Mouse (Mus musculus): ENCODE measurements around the gene Gm11555. TPM values are rescaled to one million over a fixed set of nuclear protein-coding genes. Genes with fewer than 3 reads are reported as not detected.
"Not testable (repeated sequence)": the region's sequence is repeated elsewhere in the genome, so short reads cannot be mapped to it uniquely, and the experiment has no call there.

Gene Gm11555
- polyA plus RNA-seq, 1 experiment from 2014 or later = not detected

DNA sequence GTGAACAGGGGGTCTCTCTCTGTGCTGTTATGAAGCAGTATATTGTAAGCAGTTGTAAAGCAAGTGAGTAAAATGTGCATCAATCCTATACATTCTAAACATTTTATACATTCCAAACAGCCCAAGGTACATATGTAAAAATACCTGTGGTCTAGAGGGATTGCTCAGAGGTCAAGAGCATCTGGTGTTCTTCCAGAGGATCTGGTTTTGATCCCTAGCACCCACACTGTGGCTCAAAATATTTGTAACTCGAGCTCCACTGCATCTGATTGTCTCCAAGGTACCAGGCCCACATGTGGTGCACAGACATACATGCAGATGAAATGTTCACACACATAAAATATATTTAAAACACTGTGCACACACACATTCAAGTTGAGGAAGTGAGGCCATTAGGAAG, 9.1 kb downstream of the Gm11555 start:
- no peak overlapping the region for H3K9ac ChIP-seq
- no peak overlapping the region for H3K27ac ChIP-seq
- H3K4me3 ChIP-seq = no peak overlapping the region
- H3K4me2 ChIP-seq = no peak overlapping the region
- 15% methylated on average over 1 of the region's 1 CpGs for WGBS
- no peaks in the 10 kb centered on the region for H3K27me3 ChIP-seq
- H3K36me3 ChIP-seq = no peaks in the 10 kb centered on the region
- ATAC-seq (ENCODE audit: insufficient number of reproducible peaks, insufficient read depth, low FRiP score, low TSS enrichment, low read depth) = no peak
- H3K4me1 ChIP-seq = peaks cover 4% of the 10 kb centered on the region; the same call in 1 of the 2 replicates
- no peaks in the 10 kb centered on the region for H3K9me3 ChIP-seq

DNA sequence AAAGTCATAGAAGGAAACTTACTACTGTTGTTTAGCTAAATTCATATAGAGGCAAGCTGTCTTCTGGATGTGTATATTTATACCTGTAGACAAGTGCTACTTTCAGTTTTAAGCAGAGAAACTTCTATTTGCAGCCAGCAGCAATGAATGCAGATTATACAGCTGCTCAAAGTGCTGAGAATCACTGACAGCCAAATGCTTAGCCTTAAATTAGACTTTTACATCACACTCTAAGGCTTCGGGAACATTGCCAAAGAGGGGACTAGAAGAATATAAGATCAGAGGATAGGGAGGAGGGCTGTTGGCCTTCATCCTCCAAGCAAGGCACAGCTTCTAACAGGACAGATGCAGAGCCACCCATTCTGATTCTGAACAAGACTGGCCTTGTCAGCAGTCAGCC, 12.9 kb downstream of the Gm11555 start:
- peaks cover 4% of the 10 kb centered on the region; the same call in 1 of the 2 replicates for H3K4me1 ChIP-seq
- ATAC-seq (ENCODE audit: insufficient number of reproducible peaks, insufficient read depth, low FRiP score, low TSS enrichment, low read depth) = no peak

GRCm38 (mm10) chr11:99634653-99635134, 15.3 kb downstream of the Gm11555 start, which contains the start of gene Krtap4-2:
TSS of gene Krtap4-2 (minus strand) at chr11:99635084.
- Histone ChIP-seq H3K4me2 (0 out of 2 replicates have a peak within 1 kb of the TSS, but pooled peaks have one; percentile 9), H3K9ac (0 out of 2 replicates have a peak within 1 kb of the TSS, but pooled peaks have one; percentile 6), H3K27ac (0 out of 2 replicates have a peak within 1 kb of the TSS, but pooled peaks have one; percentile 39), H3K9me3 (no peaks in the 10 kb centered on the region), H3K36me3 (no peaks in the 10 kb centered on the region), H3K27me3 (peaks cover 6% of the 10 kb centered on the region), H3K4me1 (no peaks in the 10 kb centered on the region), H3K4me3 (no peak within 1 kb of the TSS)
- 41% methylated on average over 8 of the region's 8 CpGs for WGBS
- ATAC-seq (ENCODE audit: insufficient number of reproducible peaks, insufficient read depth, low FRiP score, low TSS enrichment, low read depth) = no peak

More for the DNA sequence above, 12.9 kb downstream of the Gm11555 start:
- Histone ChIP-seq H3K27me3 (peaks cover 6% of the 10 kb centered on the region), H3K9ac (no peak overlapping the region), H3K36me3 (no peaks in the 10 kb centered on the region), H3K4me3 (no peak overlapping the region), H3K27ac (no peak overlapping the region), H3K9me3 (no peaks in the 10 kb centered on the region), H3K4me2 (no peak overlapping the region)
- WGBS = 67% methylated on average over 1 of the region's 1 CpGs

DNA sequence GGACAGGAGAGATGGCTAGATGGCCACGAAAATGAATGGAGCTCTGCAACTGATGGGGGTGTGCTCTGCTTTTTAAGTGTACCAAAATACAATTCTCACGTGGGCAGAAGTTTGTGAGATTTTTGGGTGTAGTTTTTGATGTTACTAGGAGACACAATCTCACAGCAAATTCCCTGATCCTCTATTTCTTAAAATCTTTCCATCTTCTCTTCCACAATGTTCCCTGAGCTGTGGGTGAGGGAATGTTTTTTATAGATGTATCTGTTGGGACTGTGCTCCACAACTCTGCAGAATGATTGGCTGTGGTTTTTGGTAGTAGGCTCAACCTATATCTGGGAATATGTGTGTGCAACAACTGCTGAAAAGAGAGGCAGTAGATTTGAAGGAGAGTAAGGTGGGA, 16.7 kb downstream of the Gm11555 start:
- Histone ChIP-seq H3K9ac (no peak overlapping the region), H3K27me3 (peaks cover 6% of the 10 kb centered on the region), H3K4me1 (no peaks in the 10 kb centered on the region), H3K4me3 (no peak overlapping the region), H3K27ac (no peak overlapping the region), H3K9me3 (no peaks in the 10 kb centered on the region), H3K36me3 (no peaks in the 10 kb centered on the region), H3K4me2 (no peak overlapping the region)
- no peak for ATAC-seq (ENCODE audit: insufficient number of reproducible peaks, insufficient read depth, low FRiP score, low TSS enrichment, low read depth)
- 69% methylated on average over 2 of the region's 2 CpGs for WGBS

DNA sequence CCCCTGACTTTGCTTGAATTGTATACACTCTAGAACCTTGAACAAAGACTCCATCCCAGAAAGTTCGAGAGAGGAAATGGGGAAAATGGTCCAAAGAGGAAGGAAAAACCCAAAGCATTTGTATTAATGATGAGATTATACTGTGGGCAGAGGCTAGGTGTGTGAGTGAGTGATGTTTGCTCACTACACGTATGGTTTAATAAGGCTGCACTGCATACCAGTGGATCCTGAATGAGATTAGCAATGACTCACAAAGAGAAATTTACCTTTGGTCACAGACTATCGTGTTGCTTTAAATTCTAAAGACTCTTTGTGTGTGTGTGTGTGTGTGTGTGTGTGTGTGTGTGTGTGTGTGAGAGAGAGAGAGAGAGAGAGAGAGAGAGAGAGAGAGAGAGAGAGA, 19.1 kb downstream of the Gm11555 start:
- H3K4me3 ChIP-seq = no peak overlapping the region
- no peaks in the 10 kb centered on the region for H3K4me1 ChIP-seq
- H3K4me2 ChIP-seq = no peak overlapping the region
- peaks cover 6% of the 10 kb centered on the region for H3K27me3 ChIP-seq
- H3K9ac ChIP-seq = no peak overlapping the region
- H3K36me3 ChIP-seq = no peaks in the 10 kb centered on the region
- H3K27ac ChIP-seq = no peak overlapping the region
- no peak for ATAC-seq (ENCODE audit: insufficient number of reproducible peaks, insufficient read depth, low FRiP score, low TSS enrichment, low read depth)
- H3K9me3 ChIP-seq = no peaks in the 10 kb centered on the region
- 65% methylated on average over 3 of the region's 3 CpGs for WGBS

- no peaks in the 10 kb centered on the region for H3K27me3 ChIP-seq
- H3K4me3 ChIP-seq = no peak within 1 kb of the TSS
- ATAC-seq (ENCODE audit: insufficient number of reproducible peaks, insufficient read depth, low FRiP score, low TSS enrichment, low read depth) = no peak
- H3K36me3 ChIP-seq = no peaks in the 10 kb centered on the region
- H3K4me1 ChIP-seq = no peaks in the 10 kb centered on the region
- H3K27ac ChIP-seq = no peak within 1 kb of the TSS
- H3K9ac ChIP-seq = no peak within 1 kb of the TSS
- 78% methylated on average over 4 of the region's 4 CpGs for WGBS
- no peaks in the 10 kb centered on the region for H3K9me3 ChIP-seq
- no peak within 1 kb of the TSS for H3K4me2 ChIP-seq
These were observed 21.9 kb downstream of the Gm11555 start, which contains the start of gene Krtap4-1 for GRCm38 (mm10) chr11:99628138-99628537. TSS of gene Krtap4-1 (minus strand) at chr11:99628238.

DNA sequence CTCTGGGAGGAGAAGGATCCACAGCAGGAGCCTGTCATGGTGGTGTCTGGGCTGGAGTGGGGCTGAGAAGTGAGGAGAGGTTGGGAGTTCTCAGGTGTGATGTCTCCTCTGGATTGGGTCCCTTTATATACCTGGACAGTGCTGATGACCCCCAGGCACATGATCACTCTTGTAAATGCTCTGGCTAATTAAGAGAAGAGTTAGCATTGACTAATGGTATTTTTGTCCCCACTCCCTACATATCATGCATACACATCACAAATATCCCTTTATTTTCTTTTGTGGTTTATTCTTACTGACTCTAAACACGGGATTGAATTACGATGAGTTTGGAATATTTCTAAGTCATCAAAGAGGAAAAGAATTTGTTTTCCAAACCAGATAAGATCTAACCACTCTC, 29.7 kb downstream of the Gm11555 start, which contains the start of gene Gm11562:
Gene Gm11562 (minus strand): TSS at position 101 of the 400 bp plus-strand sequence.
- Histone ChIP-seq H3K27me3 (no peaks in the 10 kb centered on the region), H3K27ac (no peak within 1 kb of the TSS), H3K36me3 (no peaks in the 10 kb centered on the region), H3K4me2 (no peak within 1 kb of the TSS), H3K9me3 (no peaks in the 10 kb centered on the region), H3K4me3 (no peak within 1 kb of the TSS), H3K9ac (no peak within 1 kb of the TSS), H3K4me1 (no peaks in the 10 kb centered on the region)
- no peak for ATAC-seq (ENCODE audit: insufficient number of reproducible peaks, insufficient read depth, low FRiP score, low TSS enrichment, low read depth)
- WGBS = 59% methylated on average over 2 of the region's 2 CpGs

DNA sequence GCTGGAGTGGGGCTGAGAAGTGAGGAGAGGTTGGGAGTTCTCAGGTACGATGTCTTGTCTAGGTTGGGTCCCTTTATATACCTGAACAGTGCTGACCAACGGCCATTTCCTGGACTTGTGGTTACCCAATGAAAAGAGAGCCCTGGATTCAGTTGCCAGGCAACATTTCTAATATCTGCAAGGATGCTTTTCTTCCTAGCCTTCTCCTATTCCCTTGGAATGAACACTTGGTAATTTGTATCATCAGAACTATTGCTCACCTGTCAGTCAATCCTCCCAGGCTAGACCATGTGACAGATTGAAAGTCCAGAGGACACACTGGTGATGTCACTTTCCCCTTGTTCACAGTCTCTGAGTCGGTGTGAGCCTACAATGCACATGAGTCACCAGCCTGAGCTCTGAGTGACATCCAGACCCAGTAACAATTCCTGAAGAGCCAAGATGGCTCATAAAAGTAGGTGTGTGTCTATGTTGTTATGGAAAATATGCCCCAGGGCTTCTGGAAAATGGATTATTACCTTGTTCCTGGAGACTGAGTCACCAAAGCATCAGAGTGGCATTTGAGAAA, 35.2 kb downstream of the Gm11555 start, which contains the start of gene Krtap2-4:
Gene Krtap2-4 (minus strand): TSS at position 51 of the 568 bp plus-strand sequence.
- Histone ChIP-seq H3K4me2 (no peak within 1 kb of the TSS), H3K9me3 (no peaks in the 10 kb centered on the region), H3K4me3 (no peak within 1 kb of the TSS), H3K36me3 (no peaks in the 10 kb centered on the region), H3K4me1 (no peaks in the 10 kb centered on the region), H3K27ac (no peak within 1 kb of the TSS), H3K27me3 (no peaks in the 10 kb centered on the region), H3K9ac (no peak within 1 kb of the TSS)
- 77% methylated on average over 3 of the region's 3 CpGs for WGBS
- ATAC-seq (ENCODE audit: insufficient number of reproducible peaks, insufficient read depth, low FRiP score, low TSS enrichment, low read depth) = no peak

DNA sequence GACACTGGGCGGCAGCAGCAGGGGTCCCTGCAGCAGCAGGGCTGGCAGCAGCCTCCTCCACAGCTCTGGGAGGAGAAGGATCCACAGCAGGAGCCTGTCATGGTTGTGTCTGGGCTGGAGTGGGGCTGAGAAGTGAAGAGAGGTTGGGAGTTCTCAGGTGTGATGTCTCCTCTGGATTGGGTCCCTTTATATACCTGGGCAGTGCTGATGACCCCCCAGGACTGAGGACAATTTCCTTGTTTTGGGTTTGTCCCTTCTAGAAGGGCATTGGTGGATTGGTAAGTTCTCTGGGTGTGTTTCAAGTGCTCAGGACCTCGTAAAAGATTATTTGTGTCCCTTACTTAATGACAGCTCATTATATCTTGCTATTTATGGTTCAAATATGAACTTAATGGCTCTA, 39.9 kb downstream of the Gm11555 start, which contains the start of gene Gm11937:
Gene Gm11937 (minus strand): TSS at position 101 of the 400 bp plus-strand sequence.
- not testable (repeated sequence) for H3K27ac ChIP-seq; H3K4me2 ChIP-seq; H3K9me3 ChIP-seq; H3K4me1 ChIP-seq; ATAC-seq (ENCODE audit: insufficient number of reproducible peaks, insufficient read depth, low FRiP score, low TSS enrichment, low read depth); H3K27me3 ChIP-seq; H3K4me3 ChIP-seq; H3K9ac ChIP-seq; H3K36me3 ChIP-seq
- WGBS = 60% methylated on average over 1 of the region's 2 CpGs

GRCm38 (mm10) chr11:99609126-99609525, 40.9 kb downstream of the Gm11555 start:
- no peaks in the 10 kb centered on the region for H3K36me3 ChIP-seq
- WGBS = 59% methylated on average over 1 of the region's 1 CpGs
- no peak overlapping the region for H3K4me2 ChIP-seq
- no peak overlapping the region for H3K27ac ChIP-seq
- no peaks in the 10 kb centered on the region for H3K4me1 ChIP-seq
- no peak overlapping the region for H3K9ac ChIP-seq
- H3K27me3 ChIP-seq = no peaks in the 10 kb centered on the region
- H3K4me3 ChIP-seq = no peak overlapping the region
- ATAC-seq (ENCODE audit: insufficient number of reproducible peaks, insufficient read depth, low FRiP score, low TSS enrichment, low read depth) = no peak
- no peaks in the 10 kb centered on the region for H3K9me3 ChIP-seq

- 71% methylated on average over 1 of the region's 1 CpGs for WGBS
- H3K9me3 ChIP-seq; ATAC-seq (ENCODE audit: insufficient number of reproducible peaks, insufficient read depth, low FRiP score, low TSS enrichment, low read depth): not testable (repeated sequence)
These were observed 46.8 kb downstream of the Gm11555 start, which contains the start of gene Gm11938 for GRCm38 (mm10) chr11:99603208-99603607. TSS of gene Gm11938 (minus strand) at chr11:99603308.

More at GRCm38 (mm10) chr11:99603208-99603607, 46.8 kb downstream of the Gm11555 start, which contains the start of gene Gm11938:
- not testable (repeated sequence) for H3K9ac ChIP-seq, H3K4me2 ChIP-seq, H3K27ac ChIP-seq, H3K36me3 ChIP-seq, H3K4me1 ChIP-seq, H3K4me3 ChIP-seq, H3K27me3 ChIP-seq
